Mouse (Mus musculus): Measurements from ENCODE around the gene Tpst1. TPM values are rescaled to one million over a fixed set of nuclear protein-coding genes. Genes with fewer than 3 reads are reported as not detected.

Gene Tpst1
- polyA plus RNA-seq, 1 experiment from 2014 or later = 63.0 TPM

DNA sequence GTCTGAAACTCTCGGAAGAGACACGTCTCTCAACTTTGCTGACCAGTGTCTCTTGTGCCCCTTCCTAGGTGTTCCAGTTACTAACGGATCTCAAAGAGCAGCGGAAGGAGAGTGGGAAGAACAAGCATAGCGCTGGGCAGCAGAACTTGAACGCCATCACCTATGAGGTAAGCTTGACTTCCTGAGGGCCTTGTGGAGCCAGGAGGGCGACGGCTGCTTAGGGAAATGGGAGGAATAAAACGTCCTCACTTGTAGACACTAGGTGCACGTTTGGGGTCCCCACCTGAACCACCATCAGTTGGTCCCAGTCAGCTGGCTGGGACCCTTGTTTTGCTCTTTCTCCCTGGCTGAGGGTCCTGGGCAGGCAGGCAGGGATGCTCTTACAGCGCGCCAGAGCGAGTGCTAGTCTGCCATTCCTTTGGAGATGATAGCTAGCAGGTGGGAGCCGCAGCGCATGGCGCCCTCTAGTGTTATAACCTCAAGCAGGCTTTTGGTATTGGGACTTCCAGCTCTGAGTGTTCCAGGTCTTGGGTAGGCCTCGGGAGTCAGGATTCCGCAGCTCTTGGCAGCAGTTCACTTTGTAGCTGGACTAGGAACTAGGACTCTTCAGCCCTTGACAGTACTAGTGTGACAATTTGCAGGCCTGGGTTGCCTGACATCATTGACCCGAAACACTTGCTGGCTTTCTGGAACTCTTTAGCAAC lies 35.2 kb upstream of the Tpst1 start:
- Histone ChIP-seq H3K27me3 (ENCODE audit: control insufficient read depth, insufficient read depth, low read length) (no peaks in the 10 kb centered on the region), H3K9me3 (ENCODE audit: control insufficient read depth, low read length) (no peaks in the 10 kb centered on the region), H3K9ac (no peak overlapping the region), H3K4me2 (replicated peaks) (no peak overlapping the region), H3K27ac (no peak overlapping the region), H3K36me3 (replicated peaks; ENCODE audit: control insufficient read depth, insufficient read depth) (peaks cover 68% of the 10 kb centered on the region), H3K4me1 (replicated peaks; ENCODE audit: control insufficient read depth, insufficient read depth, low read length) (no peaks in the 10 kb centered on the region), H3K4me3 (replicated peaks; ENCODE audit: low read length) (no peak overlapping the region)
- 71% methylated on average over 19 of the region's 19 CpGs for WGBS
- ATAC-seq (ENCODE audit: low FRiP score) (no peak), DNase-seq (ENCODE audit: low spot score) (peak; percentile 63)

DNA sequence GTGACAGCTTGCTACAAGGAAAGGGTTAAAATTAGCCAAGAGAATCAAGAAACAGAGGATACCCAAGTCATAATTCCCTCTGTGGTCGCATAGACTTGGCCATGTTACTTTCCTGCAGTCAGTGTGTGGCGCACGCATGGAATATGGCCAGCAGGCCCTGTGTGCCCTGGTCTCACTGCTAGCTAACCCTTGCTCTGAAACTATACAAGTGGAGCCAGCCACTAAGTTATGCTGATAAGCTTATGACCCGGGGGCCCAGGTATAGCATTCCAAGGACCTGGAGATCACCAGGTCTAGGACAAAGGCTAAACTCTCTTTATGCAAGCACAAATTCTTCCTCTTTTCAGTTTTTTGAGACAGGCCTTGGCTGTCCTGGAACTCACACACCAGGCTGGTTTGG lies 32.3 kb upstream of the Tpst1 start:
- DNase-seq (ENCODE audit: low spot score) = no peak
- H3K27me3 ChIP-seq (ENCODE audit: control insufficient read depth, insufficient read depth, low read length) = no peaks in the 10 kb centered on the region
- WGBS = 93% methylated on average over 4 of the region's 4 CpGs
- H3K9ac ChIP-seq = no peak overlapping the region
- H3K9me3 ChIP-seq (ENCODE audit: control insufficient read depth, low read length) = no peaks in the 10 kb centered on the region
- no peak overlapping the region for H3K4me2 ChIP-seq (replicated peaks)
- H3K4me1 ChIP-seq (replicated peaks; ENCODE audit: control insufficient read depth, insufficient read depth, low read length) = no peaks in the 10 kb centered on the region
- no peak for ATAC-seq (ENCODE audit: low FRiP score)
- no peak overlapping the region for H3K27ac ChIP-seq
- peaks cover 76% of the 10 kb centered on the region for H3K36me3 ChIP-seq (replicated peaks; ENCODE audit: control insufficient read depth, insufficient read depth)
- no peak overlapping the region for H3K4me3 ChIP-seq (replicated peaks; ENCODE audit: low read length)

GRCm38 (mm10) chr5:130041262-130041661 lies 31.9 kb upstream of the Tpst1 start:
- Histone ChIP-seq H3K27ac (no peak overlapping the region), H3K4me2 (replicated peaks) (no peak overlapping the region), H3K36me3 (replicated peaks; ENCODE audit: control insufficient read depth, insufficient read depth) (peaks cover 79% of the 10 kb centered on the region), H3K4me1 (replicated peaks; ENCODE audit: control insufficient read depth, insufficient read depth, low read length) (no peaks in the 10 kb centered on the region), H3K27me3 (ENCODE audit: control insufficient read depth, insufficient read depth, low read length) (no peaks in the 10 kb centered on the region), H3K9ac (no peak overlapping the region), H3K4me3 (replicated peaks; ENCODE audit: low read length) (no peak overlapping the region), H3K9me3 (ENCODE audit: control insufficient read depth, low read length) (no peaks in the 10 kb centered on the region)
- WGBS = 91% methylated on average over 4 of the region's 4 CpGs
- ATAC-seq (ENCODE audit: low FRiP score) = no peak
- no peak for DNase-seq (ENCODE audit: low spot score)

GRCm38 (mm10) chr5:130043741-130044140 lies 29.4 kb upstream of the Tpst1 start:
- no peak for ATAC-seq (ENCODE audit: low FRiP score)
- WGBS = 96% methylated on average over 3 of the region's 3 CpGs
- no peak for DNase-seq (ENCODE audit: low spot score)
- Histone ChIP-seq H3K9me3 (ENCODE audit: control insufficient read depth, low read length) (no peaks in the 10 kb centered on the region), H3K27ac (no peak overlapping the region), H3K27me3 (ENCODE audit: control insufficient read depth, insufficient read depth, low read length) (no peaks in the 10 kb centered on the region), H3K36me3 (replicated peaks; ENCODE audit: control insufficient read depth, insufficient read depth) (peaks cover 81% of the 10 kb centered on the region), H3K4me3 (replicated peaks; ENCODE audit: low read length) (no peak overlapping the region), H3K9ac (no peak overlapping the region), H3K4me2 (replicated peaks) (no peak overlapping the region), H3K4me1 (replicated peaks; ENCODE audit: control insufficient read depth, insufficient read depth, low read length) (no peaks in the 10 kb centered on the region)

- ATAC-seq (ENCODE audit: low FRiP score) = no peak
- peaks cover 83% of the 10 kb centered on the region for H3K36me3 ChIP-seq (replicated peaks; ENCODE audit: control insufficient read depth, insufficient read depth)
- H3K4me2 ChIP-seq (replicated peaks) = no peak overlapping the region
- no peaks in the 10 kb centered on the region for H3K27me3 ChIP-seq (ENCODE audit: control insufficient read depth, insufficient read depth, low read length)
- no peak overlapping the region for H3K4me3 ChIP-seq (replicated peaks; ENCODE audit: low read length)
- no peak overlapping the region for H3K9ac ChIP-seq
- no peak overlapping the region for H3K27ac ChIP-seq
- WGBS = 77% methylated on average over 7 of the region's 7 CpGs
- no peak for DNase-seq (ENCODE audit: low spot score)
- no peaks in the 10 kb centered on the region for H3K9me3 ChIP-seq (ENCODE audit: control insufficient read depth, low read length)
- H3K4me1 ChIP-seq (replicated peaks; ENCODE audit: control insufficient read depth, insufficient read depth, low read length) = no peaks in the 10 kb centered on the region
These were observed 28.9 kb upstream of the Tpst1 start for GRCm38 (mm10) chr5:130044201-130044695.

DNA sequence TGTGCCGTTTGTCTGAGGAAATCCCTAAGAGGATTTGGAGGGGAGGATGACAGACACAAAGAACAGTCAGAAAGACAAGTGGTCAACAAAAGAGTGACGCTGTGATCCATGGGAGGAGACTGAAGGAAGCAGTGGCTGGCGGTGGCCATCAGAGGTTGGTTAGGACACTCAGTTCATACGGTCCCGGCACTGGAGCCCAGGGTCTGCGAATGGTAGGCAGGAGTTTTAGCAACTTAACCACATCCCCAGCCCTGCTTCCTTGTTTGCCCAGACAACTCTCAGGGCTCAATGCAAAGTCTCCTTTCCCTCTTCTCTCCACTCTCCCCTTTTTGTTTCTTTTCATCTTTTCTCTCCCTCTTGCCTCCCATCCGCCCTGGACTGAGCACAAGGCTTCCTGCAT lies 27.0 kb upstream of the Tpst1 start:
- no peak for ATAC-seq (ENCODE audit: low FRiP score)
- 93% methylated on average over 7 of the region's 7 CpGs for WGBS
- Histone ChIP-seq H3K4me2 (replicated peaks) (no peak overlapping the region), H3K9ac (no peak overlapping the region), H3K9me3 (ENCODE audit: control insufficient read depth, low read length) (no peaks in the 10 kb centered on the region), H3K27me3 (ENCODE audit: control insufficient read depth, insufficient read depth, low read length) (no peaks in the 10 kb centered on the region), H3K27ac (no peak overlapping the region), H3K4me3 (replicated peaks; ENCODE audit: low read length) (no peak overlapping the region), H3K36me3 (replicated peaks; ENCODE audit: control insufficient read depth, insufficient read depth) (peaks cover 79% of the 10 kb centered on the region), H3K4me1 (replicated peaks; ENCODE audit: control insufficient read depth, insufficient read depth, low read length) (no peaks in the 10 kb centered on the region)
- DNase-seq (ENCODE audit: low spot score) = no peak

DNA sequence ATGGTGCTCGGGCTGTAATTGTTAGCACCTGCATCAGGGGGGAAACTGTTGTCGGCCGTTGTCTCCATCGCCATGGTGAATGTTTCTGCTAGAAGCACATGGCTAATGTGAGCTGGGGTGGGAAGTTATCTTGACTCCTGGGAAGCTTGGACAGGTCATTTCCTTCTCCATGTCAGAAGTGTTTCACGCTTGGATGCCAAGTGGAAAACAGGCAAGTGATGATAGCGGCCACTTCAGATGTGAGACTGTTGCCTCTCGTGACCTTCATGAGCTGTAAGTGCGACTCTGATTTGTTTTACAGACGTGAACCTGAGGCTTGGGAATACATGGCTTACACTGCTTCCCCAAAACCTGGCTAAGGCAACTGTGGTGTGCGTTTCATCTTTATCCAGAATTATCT lies 26.5 kb upstream of the Tpst1 start:
- no peak for DNase-seq (ENCODE audit: low spot score)
- no peak overlapping the region for H3K27ac ChIP-seq
- H3K4me3 ChIP-seq (replicated peaks; ENCODE audit: low read length) = no peak overlapping the region
- no peak overlapping the region for H3K4me2 ChIP-seq (replicated peaks)
- H3K4me1 ChIP-seq (replicated peaks; ENCODE audit: control insufficient read depth, insufficient read depth, low read length) = no peaks in the 10 kb centered on the region
- no peaks in the 10 kb centered on the region for H3K27me3 ChIP-seq (ENCODE audit: control insufficient read depth, insufficient read depth, low read length)
- no peak overlapping the region for H3K9ac ChIP-seq
- peaks cover 79% of the 10 kb centered on the region for H3K36me3 ChIP-seq (replicated peaks; ENCODE audit: control insufficient read depth, insufficient read depth)
- no peak for ATAC-seq (ENCODE audit: low FRiP score)
- 95% methylated on average over 10 of the region's 10 CpGs for WGBS
- H3K9me3 ChIP-seq (ENCODE audit: control insufficient read depth, low read length) = no peaks in the 10 kb centered on the region

GRCm38 (mm10) chr5:130047013-130047412 lies 26.1 kb upstream of the Tpst1 start:
- 82% methylated on average over 6 of the region's 6 CpGs for WGBS

GRCm38 (mm10) chr5:130048786-130049520 lies 24.2 kb upstream of the Tpst1 start:
- DNase-seq (ENCODE audit: low spot score) (no peak), ATAC-seq (ENCODE audit: low FRiP score) (no peak)
- Histone ChIP-seq H3K27me3 (ENCODE audit: control insufficient read depth, insufficient read depth, low read length) (no peaks in the 10 kb centered on the region), H3K36me3 (replicated peaks; ENCODE audit: control insufficient read depth, insufficient read depth) (peaks cover 71% of the 10 kb centered on the region), H3K9ac (no peak overlapping the region), H3K9me3 (ENCODE audit: control insufficient read depth, low read length) (no peaks in the 10 kb centered on the region), H3K27ac (peak overlapping the region; percentile 9; the same call in 1 of the 2 replicates), H3K4me1 (replicated peaks; ENCODE audit: control insufficient read depth, insufficient read depth, low read length) (no peaks in the 10 kb centered on the region), H3K4me2 (replicated peaks) (no peak overlapping the region), H3K4me3 (replicated peaks; ENCODE audit: low read length) (no peak overlapping the region)
- 81% methylated on average over 15 of the region's 15 CpGs for WGBS

More at GRCm38 (mm10) chr5:130047013-130047412, 26.1 kb upstream of the Tpst1 start:
- Histone ChIP-seq H3K27me3 (ENCODE audit: control insufficient read depth, insufficient read depth, low read length) (no peaks in the 10 kb centered on the region), H3K4me1 (replicated peaks; ENCODE audit: control insufficient read depth, insufficient read depth, low read length) (no peaks in the 10 kb centered on the region), H3K9me3 (ENCODE audit: control insufficient read depth, low read length) (no peaks in the 10 kb centered on the region), H3K4me3 (replicated peaks; ENCODE audit: low read length) (no peak overlapping the region), H3K27ac (no peak overlapping the region), H3K4me2 (replicated peaks) (no peak overlapping the region), H3K36me3 (replicated peaks; ENCODE audit: control insufficient read depth, insufficient read depth) (peaks cover 78% of the 10 kb centered on the region), H3K9ac (no peak overlapping the region)
- DNase-seq (ENCODE audit: low spot score) (no peak), ATAC-seq (ENCODE audit: low FRiP score) (no peak)
